Mouse (Mus musculus): ENCODE measurements at regions not wholly inside any gene's neighbourhood (a gene's known extent, or its start where the extent isn't known, plus 50 kb on each side); places are given as distances from the start of the nearest gene placed in this dataset.

DNA sequence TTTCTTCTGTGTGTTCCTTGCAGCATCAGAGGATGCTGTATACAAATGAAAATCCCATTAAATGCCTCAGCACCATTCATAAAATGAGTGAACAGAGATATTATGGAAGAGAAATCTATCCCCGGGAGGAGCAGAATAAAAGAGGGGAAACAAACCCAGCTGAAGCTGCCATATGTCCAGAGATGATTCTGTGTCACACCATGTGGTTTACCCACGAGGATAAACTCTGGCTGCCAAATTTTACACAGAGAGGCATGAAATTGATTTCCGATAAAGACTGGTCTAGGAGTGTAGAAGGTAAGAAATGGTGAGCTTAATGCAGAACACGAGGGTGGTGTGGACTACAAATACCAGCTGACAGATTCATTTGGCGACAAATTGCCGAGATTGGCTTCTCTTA is 111.1 kb downstream of the Mbip start:
- Histone ChIP-seq H3K9me3 (no peaks in the 10 kb centered on the region), H3K9ac (no peak overlapping the region), H3K4me3 (no peak overlapping the region), H3K4me2 (no peak overlapping the region), H3K27me3 (no peaks in the 10 kb centered on the region), H3K27ac (no peak overlapping the region), H3K36me3 (no peaks in the 10 kb centered on the region), H3K4me1 (no peaks in the 10 kb centered on the region)
- 66% methylated on average over 6 of the region's 6 CpGs for WGBS
- ATAC-seq (ENCODE audit: borderline replicate concordance, extremely low read depth, low FRiP score, low TSS enrichment): no peak

DNA sequence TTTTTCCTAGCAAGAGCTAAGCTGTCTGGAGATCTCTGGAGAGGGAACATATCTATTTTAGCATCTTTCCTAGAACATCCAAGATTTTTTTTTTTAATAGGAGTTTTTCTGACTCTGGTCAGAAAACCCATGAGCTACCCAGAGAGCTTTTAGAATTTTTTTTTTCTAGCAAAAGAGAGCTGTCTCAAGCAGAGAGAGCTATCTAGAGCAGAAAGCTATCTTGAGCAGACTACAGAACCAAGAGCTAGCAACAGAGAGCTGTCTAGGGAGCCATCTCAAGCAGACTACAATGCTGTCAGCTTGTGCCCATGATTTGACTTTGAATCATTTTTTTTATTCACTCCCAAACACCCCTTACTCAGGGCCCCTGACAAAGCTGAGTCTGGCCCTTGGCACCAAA is 112.5 kb downstream of the Mbip start:
- H3K4me1 ChIP-seq: no peaks in the 10 kb centered on the region
- H3K27ac ChIP-seq: no peak overlapping the region
- no peak overlapping the region for H3K9ac ChIP-seq
- no peak overlapping the region for H3K4me3 ChIP-seq
- H3K36me3 ChIP-seq: no peaks in the 10 kb centered on the region
- no peak for ATAC-seq (ENCODE audit: borderline replicate concordance, extremely low read depth, low FRiP score, low TSS enrichment)
- H3K4me2 ChIP-seq: no peak overlapping the region
- H3K27me3 ChIP-seq: no peaks in the 10 kb centered on the region
- H3K9me3 ChIP-seq: no peaks in the 10 kb centered on the region

DNA sequence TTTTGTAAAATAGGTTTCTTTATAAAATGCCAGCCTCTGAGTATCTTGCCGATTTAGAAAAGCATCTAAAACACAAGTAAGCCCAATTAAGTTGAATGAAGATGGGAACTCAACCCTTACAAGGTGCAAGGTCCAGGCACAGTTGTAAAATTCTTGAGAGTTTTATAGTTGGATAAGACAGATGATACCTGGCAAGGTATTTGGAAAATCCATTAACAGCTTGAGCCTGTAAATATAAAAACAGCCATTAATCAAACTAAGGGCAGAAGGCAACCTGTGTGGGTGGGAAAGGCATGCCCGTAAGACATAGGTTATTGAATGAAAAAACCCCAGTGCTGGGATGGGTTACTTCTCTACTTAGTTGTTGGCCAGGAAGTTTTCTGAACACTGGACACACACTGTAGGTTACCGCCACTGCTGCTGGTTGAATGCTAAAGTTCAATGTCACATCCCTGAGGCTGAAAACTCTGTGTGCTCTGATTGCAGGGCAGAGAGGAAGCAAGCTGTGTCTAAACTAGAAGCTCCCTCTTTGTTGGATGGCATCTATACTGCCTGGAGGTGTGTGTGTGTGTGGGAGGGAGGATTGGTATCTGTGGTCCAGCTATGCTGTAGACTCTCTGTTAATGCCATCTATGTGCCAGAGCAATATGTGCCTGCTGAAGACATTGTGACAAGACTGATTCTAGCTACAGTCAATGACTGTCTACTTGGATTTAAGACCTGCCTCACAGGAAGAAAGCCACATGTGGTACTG is 121.4 kb downstream of the Mbip start:
- no peak overlapping the region for H3K4me2 ChIP-seq
- H3K4me3 ChIP-seq: no peak overlapping the region
- no peak overlapping the region for H3K27ac ChIP-seq
- H3K9me3 ChIP-seq: no peaks in the 10 kb centered on the region
- ATAC-seq (ENCODE audit: borderline replicate concordance, extremely low read depth, low FRiP score, low TSS enrichment): no peak
- WGBS: 82% methylated on average over 3 of the region's 3 CpGs
- H3K4me1 ChIP-seq: no peaks in the 10 kb centered on the region
- H3K36me3 ChIP-seq: no peaks in the 10 kb centered on the region
- H3K9ac ChIP-seq: no peak overlapping the region
- H3K27me3 ChIP-seq: no peaks in the 10 kb centered on the region

DNA sequence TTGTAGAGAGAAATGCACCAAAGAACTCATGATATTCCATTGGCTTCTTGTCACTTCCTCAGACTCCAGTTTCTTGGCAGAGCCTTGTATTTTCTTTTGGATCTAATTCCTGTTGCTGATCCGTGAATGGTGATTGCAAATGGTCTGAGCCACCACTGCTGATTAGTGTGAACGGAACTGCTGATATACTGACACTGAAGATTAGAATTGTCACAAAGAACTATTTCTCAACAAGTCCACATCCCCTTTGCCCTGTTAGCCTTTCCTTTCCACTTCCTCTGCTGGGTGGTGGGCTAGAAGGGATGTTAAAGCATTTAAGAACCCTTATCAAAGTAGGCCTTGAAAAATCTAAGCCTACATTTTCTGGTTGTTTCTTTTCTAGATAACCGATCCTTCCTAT is 152.2 kb downstream of the Mbip start:
- H3K9ac ChIP-seq: no peak overlapping the region
- no peaks in the 10 kb centered on the region for H3K36me3 ChIP-seq
- H3K4me1 ChIP-seq: no peaks in the 10 kb centered on the region
- no peak overlapping the region for H3K27ac ChIP-seq
- ATAC-seq (ENCODE audit: borderline replicate concordance, extremely low read depth, low FRiP score, low TSS enrichment): no peak
- H3K27me3 ChIP-seq: no peaks in the 10 kb centered on the region
- H3K9me3 ChIP-seq: no peaks in the 10 kb centered on the region
- no peak overlapping the region for H3K4me3 ChIP-seq
- no peak overlapping the region for H3K4me2 ChIP-seq
- WGBS: 41% methylated on average over 3 of the region's 3 CpGs

DNA sequence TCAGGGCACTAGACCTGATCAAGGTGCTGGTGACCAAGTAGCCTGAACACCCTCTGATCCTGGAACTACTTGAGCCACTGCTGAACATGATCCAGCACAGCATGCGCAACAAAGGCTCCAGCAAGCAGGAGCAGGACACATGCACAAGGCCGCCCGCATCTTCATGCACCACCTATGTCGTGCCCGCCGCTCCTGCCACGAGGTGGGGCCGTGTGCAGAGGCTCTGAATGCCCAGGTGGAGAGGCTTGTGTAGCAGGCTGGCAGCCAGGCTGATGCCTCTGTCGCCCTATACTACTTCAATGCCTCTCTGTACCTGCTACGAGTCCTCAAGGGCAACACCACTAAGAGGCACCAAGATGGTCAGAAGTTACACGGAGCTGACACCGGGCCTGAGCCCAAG is 156.1 kb downstream of the Mbip start:
- H3K27me3 ChIP-seq: no peaks in the 10 kb centered on the region
- H3K9ac ChIP-seq: no peak overlapping the region
- H3K4me1 ChIP-seq: no peaks in the 10 kb centered on the region
- H3K36me3 ChIP-seq: no peaks in the 10 kb centered on the region
- H3K4me3 ChIP-seq: no peak overlapping the region
- H3K27ac ChIP-seq: no peak overlapping the region
- no peaks in the 10 kb centered on the region for H3K9me3 ChIP-seq
- H3K4me2 ChIP-seq: no peak overlapping the region
- ATAC-seq (ENCODE audit: borderline replicate concordance, extremely low read depth, low FRiP score, low TSS enrichment): no peak
- 88% methylated on average over 12 of the region's 12 CpGs for WGBS

DNA sequence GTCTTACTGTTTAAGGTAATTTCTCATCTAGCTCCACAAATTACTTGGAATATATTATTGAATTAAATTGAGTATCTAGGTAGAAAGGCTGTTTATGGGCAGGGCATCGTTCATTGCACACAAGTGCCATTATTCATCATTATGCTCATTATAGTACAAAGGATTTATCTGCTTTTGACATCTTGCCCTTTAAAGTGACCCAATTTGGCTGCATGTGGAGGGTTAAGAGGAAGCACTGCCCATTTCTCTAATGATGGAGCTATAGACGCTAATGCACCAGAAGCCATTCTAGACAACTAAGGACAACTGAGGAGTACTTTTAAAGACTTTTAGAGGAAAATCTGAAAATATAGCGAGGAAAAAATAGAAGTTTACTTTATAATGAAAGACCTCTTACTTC is 185.0 kb downstream of the Mbip start:
- Histone ChIP-seq H3K4me2 (no peak overlapping the region), H3K4me1 (no peaks in the 10 kb centered on the region), H3K27me3 (no peaks in the 10 kb centered on the region), H3K36me3 (no peaks in the 10 kb centered on the region), H3K9ac (no peak overlapping the region), H3K27ac (no peak overlapping the region), H3K9me3 (no peaks in the 10 kb centered on the region), H3K4me3 (no peak overlapping the region)
- no peak for ATAC-seq (ENCODE audit: borderline replicate concordance, extremely low read depth, low FRiP score, low TSS enrichment)
- WGBS: 71% methylated on average over 3 of the region's 3 CpGs

DNA sequence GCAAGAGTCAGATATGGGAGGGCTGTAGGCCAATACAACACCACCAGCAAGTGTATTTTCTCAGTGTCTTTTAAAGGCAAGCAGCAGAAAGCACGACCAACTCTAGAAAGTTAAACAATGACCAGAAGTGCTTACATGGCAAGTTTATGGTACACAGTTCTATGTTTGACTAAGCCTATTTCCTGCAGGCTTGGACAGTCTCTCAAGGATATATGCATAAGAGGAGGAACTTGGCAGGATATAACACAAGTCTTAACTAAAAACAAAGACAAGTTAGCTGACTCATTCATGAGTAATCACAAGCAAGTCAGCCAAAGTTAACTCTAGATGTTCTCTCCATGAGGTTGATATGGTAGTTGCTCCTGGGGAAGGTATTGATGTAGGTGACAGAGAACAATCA is 201.3 kb downstream of the Mbip start:
- H3K27me3 ChIP-seq: no peaks in the 10 kb centered on the region
- H3K4me3 ChIP-seq: no peak overlapping the region
- no peaks in the 10 kb centered on the region for H3K36me3 ChIP-seq
- WGBS: 19% methylated on average over 1 of the region's 1 CpGs
- H3K27ac ChIP-seq: peak overlapping the region; percentile 26
- ATAC-seq (ENCODE audit: borderline replicate concordance, extremely low read depth, low FRiP score, low TSS enrichment): no peak
- H3K4me2 ChIP-seq: no peak overlapping the region
- H3K9ac ChIP-seq: no peak overlapping the region
- H3K9me3 ChIP-seq: no peaks in the 10 kb centered on the region
- no peaks in the 10 kb centered on the region for H3K4me1 ChIP-seq

DNA sequence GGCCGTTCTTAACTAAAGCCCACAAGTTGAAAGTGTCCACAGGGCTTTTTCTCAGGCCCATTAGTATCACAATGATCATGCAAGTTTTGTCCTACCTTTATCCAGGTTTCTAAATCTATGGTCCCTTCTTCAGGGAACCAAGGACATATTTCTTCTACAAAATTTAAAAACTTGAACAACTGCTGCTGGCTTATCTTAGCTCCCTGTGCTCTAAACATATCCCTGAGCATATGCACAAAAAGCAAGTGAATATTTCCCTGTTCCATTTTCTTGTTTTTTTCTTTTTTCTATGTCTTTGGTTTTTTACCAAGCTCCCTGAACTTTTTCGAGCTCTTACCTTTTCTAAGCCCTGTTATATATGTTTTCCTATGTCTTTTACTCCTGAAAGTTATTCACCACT is 201.9 kb downstream of the Mbip start:
- H3K27me3 ChIP-seq: no peaks in the 10 kb centered on the region
- no peak overlapping the region for H3K4me3 ChIP-seq
- H3K9ac ChIP-seq: no peak overlapping the region
- H3K9me3 ChIP-seq: no peaks in the 10 kb centered on the region
- no peak overlapping the region for H3K4me2 ChIP-seq
- H3K36me3 ChIP-seq: no peaks in the 10 kb centered on the region
- no peaks in the 10 kb centered on the region for H3K4me1 ChIP-seq
- ATAC-seq (ENCODE audit: borderline replicate concordance, extremely low read depth, low FRiP score, low TSS enrichment): no peak
- 63% methylated on average over 2 of the region's 2 CpGs for WGBS
- H3K27ac ChIP-seq: peak overlapping the region; percentile 26

DNA sequence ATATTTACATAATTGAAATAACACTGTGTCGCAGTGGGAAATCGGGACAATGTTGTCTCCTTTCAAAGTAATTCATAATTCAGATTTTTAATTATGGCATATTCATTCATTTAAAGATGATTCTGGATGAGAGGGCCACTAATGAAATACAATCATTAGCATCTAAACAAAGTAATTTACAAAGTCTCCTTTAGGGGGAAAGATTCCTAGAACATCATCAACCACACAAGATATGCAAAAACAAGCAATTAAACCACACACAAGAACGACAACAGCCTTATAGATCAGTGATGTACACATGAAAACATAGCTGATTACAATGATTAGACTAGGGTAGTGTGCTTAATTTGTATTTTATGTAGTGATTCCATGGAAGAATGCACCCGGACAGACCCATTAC is 231.2 kb downstream of the Mbip start:
- Histone ChIP-seq H3K4me1 (no peaks in the 10 kb centered on the region), H3K27me3 (no peaks in the 10 kb centered on the region), H3K4me2 (no peak overlapping the region), H3K9me3 (no peaks in the 10 kb centered on the region), H3K36me3 (no peaks in the 10 kb centered on the region), H3K27ac (no peak overlapping the region), H3K9ac (no peak overlapping the region), H3K4me3 (no peak overlapping the region)
- ATAC-seq (ENCODE audit: borderline replicate concordance, extremely low read depth, low FRiP score, low TSS enrichment): no peak
- 86% methylated on average over 4 of the region's 4 CpGs for WGBS

DNA sequence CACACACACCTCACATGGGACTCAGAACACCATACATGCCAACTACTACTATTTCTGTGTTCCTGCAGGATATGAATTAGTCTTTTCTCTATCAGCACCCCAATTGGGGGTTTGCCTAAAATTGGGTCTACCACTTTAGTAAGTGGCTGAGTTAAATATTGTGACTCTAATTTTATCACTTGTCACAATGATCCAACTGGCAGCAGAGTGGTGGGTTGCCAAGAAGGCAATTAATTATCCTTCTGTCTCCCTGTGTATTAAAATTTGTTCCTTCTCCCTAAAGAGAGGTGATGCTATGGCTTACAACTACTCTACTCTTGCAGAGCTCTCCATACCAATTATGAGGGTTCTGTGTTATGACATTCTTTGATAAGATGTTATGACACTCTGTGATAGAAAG is 245.3 kb downstream of the Brms1l start:
- Histone ChIP-seq H3K27ac (no peak overlapping the region), H3K9me3 (no peaks in the 10 kb centered on the region), H3K4me3 (no peak overlapping the region), H3K4me2 (no peak overlapping the region), H3K27me3 (no peaks in the 10 kb centered on the region), H3K9ac (no peak overlapping the region), H3K4me1 (no peaks in the 10 kb centered on the region), H3K36me3 (no peaks in the 10 kb centered on the region)
- ATAC-seq (ENCODE audit: borderline replicate concordance, extremely low read depth, low FRiP score, low TSS enrichment): no peak

DNA sequence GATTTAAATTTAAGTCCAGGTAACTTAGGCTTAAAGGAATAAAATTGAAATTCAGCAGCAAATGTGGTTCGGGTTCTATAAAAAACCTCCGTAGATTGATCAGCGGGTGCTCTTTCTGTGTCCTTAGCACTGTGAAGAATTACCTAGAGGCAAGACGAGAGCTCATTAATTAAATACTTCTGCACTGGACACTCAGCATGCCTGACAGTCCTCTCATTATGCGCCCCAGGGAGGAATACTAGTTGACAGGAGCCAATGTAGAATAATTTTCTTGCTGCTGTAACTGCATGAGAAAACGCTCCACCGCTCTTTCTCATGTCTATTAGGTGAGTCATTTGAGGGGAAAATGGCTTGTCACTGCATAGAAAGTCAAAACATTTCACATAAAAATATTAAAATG is 228.1 kb downstream of the Brms1l start:
- H3K4me3 ChIP-seq: no peak overlapping the region
- H3K4me2 ChIP-seq: no peak overlapping the region
- H3K9ac ChIP-seq: no peak overlapping the region
- no peaks in the 10 kb centered on the region for H3K9me3 ChIP-seq
- H3K27me3 ChIP-seq: no peaks in the 10 kb centered on the region
- no peak overlapping the region for H3K27ac ChIP-seq
- H3K36me3 ChIP-seq: no peaks in the 10 kb centered on the region
- no peaks in the 10 kb centered on the region for H3K4me1 ChIP-seq
- no peak for ATAC-seq (ENCODE audit: borderline replicate concordance, extremely low read depth, low FRiP score, low TSS enrichment)
- WGBS: 82% methylated on average over 7 of the region's 7 CpGs

DNA sequence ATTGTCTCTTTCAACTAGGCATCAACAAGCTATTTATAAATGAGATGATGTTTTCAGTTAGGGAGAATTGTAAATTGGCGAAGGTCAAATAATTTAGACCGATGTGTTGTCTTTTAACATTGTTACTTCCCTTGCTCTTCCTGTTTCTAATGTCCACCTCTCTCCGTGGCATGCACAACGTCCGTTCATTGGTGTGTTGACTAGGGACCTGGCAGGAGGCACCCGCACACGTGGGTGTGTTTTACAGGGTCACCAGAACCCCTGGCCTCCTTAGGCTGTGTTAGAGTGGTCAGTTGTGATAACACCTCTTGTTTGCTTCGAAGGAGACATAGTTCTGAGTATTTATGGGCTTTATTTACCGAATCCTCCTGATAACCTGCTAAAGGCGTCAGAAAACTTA is 222.8 kb downstream of the Brms1l start:
- Histone ChIP-seq H3K27me3 (no peaks in the 10 kb centered on the region), H3K9me3 (no peaks in the 10 kb centered on the region), H3K4me1 (0 out of 2 replicates have a peak, but pooled peaks cover 5% of the 10 kb centered on the region), H3K36me3 (no peaks in the 10 kb centered on the region), H3K4me3 (no peak overlapping the region), H3K27ac (no peak overlapping the region), H3K4me2 (no peak overlapping the region), H3K9ac (no peak overlapping the region)
- 56% methylated on average over 10 of the region's 10 CpGs for WGBS
- ATAC-seq (ENCODE audit: borderline replicate concordance, extremely low read depth, low FRiP score, low TSS enrichment): no peak

DNA sequence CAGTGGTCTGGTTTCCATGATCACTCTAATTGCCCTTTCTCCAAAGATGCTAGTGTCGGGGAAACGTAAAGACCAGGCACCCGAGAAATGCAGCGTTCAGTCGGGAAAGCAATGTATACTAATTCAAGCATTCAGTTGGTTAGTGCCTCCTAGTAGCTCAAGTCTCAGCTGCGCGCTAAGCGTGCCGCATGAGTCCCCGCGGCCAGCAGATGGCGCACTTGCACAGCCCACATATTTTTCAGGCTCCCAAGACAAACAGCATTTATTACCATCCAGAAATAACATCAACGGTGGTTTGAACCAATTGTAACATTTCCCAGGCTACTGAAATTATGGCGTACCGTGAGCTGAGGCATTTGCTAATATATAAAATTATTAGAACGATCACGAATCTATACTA is 222.3 kb downstream of the Brms1l start:
- WGBS: 10% methylated on average over 17 of the region's 17 CpGs
- H3K4me2 ChIP-seq: no peak overlapping the region

More for the DNA sequence above, 222.3 kb downstream of the Brms1l start:
- Histone ChIP-seq H3K4me1 (0 out of 2 replicates have a peak, but pooled peaks cover 5% of the 10 kb centered on the region), H3K27me3 (no peaks in the 10 kb centered on the region), H3K4me3 (no peak overlapping the region), H3K9me3 (no peaks in the 10 kb centered on the region), H3K36me3 (no peaks in the 10 kb centered on the region), H3K9ac (no peak overlapping the region), H3K27ac (0 out of 2 replicates have a peak overlapping the region, but pooled peaks have one; percentile 6)
- ATAC-seq (ENCODE audit: borderline replicate concordance, extremely low read depth, low FRiP score, low TSS enrichment): peak; percentile 46; the same call in 1 of the 2 replicates
